Mouse (Mus musculus): Measurements from ENCODE around the gene Slc30a2.
"Not testable (repeated sequence)": the region's sequence is repeated elsewhere in the genome, so short reads cannot be mapped to it uniquely, and the experiment has no call there.

Slc30a2 gene

DNA sequence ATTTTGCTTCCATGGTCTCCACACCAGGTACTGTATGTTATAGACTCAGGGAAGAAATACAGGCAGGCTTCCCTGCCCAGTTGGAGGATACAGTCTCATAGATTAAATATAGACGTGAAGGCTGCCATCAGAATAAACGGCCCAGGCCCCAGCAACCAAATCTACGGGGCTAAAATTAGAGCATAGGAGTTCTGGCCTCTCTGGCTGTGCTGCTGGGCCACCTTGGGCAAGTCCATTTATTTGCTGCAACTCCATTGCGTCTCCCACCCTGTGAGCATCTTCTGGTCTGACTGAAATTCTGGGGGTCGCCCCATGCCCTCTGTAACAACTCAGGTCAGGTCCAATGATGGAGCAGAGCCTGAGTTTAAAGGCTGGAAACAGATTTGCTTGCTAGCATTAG lies 23.9 kb upstream of the Slc30a2 start:
- DNase-seq (ENCODE audit: extremely low spot score, low read depth, low spot score), result no peak

- DNase-seq (ENCODE audit: extremely low spot score, low read depth, low spot score), result no peak
Measured at GRCm38 (mm10) chr4:134319674-134320073, 23.3 kb upstream of the Slc30a2 start.

DNA sequence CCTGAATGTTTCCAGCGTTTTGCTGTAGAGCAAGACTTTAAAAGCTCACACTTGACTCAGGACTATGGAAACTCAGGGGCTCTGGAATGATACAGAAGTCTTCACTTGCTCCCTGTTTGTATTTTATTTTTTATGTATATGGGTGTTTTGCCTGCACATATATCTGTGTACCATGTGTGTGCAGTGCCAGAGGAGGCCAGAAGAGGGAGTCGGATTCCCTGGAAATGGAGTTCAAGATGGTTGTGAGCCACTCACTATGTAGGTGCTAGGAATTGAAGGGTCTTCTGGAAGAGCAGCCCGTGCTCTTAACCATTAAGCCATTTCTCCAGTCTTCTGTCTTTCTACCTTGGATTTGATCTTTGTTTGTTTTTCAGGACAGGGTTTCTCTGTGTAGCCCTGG lies 21.5 kb upstream of the Slc30a2 start:
- no peak for DNase-seq (ENCODE audit: extremely low spot score, low read depth, low spot score)

DNA sequence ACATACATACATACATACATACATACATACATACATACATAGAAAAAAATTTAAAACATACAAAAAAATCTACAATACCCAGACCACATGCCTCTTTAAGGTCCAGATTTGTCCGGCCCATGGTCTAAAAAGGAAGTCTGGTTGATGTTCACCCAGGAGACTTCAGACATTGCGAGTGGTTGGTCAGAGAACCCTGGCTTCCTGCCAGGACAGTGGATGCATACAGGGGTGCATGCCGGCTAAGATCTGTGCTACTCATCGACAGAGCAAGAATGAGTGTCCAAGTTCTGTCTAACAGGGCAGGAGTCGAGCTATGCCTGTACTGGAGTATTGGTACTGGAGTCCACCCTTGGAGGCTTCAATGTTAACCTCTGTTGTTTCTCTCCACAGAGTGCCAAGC lies 18.3 kb upstream of the Slc30a2 start:
- no peak for DNase-seq (ENCODE audit: extremely low spot score, low read depth, low spot score)

- DNase-seq (ENCODE audit: extremely low spot score, low read depth, low spot score), result no peak
Measured at GRCm38 (mm10) chr4:134326859-134327530, 16.0 kb upstream of the Slc30a2 start.

GRCm38 (mm10) chr4:134328151-134328550 lies 14.8 kb upstream of the Slc30a2 start:
- no peak for DNase-seq (ENCODE audit: extremely low spot score, low read depth, low spot score)

- no peak for DNase-seq (ENCODE audit: extremely low spot score, low read depth, low spot score)
Measured at GRCm38 (mm10) chr4:134328832-134329231, 14.1 kb upstream of the Slc30a2 start.

GRCm38 (mm10) chr4:134330281-134330680 lies 12.7 kb upstream of the Slc30a2 start:
- DNase-seq (ENCODE audit: extremely low spot score, low read depth, low spot score), result no peak

GRCm38 (mm10) chr4:134341231-134341630 lies 1.8 kb upstream of the Slc30a2 start:
- DNase-seq (ENCODE audit: extremely low spot score, low read depth, low spot score), result not testable (repeated sequence)

DNA sequence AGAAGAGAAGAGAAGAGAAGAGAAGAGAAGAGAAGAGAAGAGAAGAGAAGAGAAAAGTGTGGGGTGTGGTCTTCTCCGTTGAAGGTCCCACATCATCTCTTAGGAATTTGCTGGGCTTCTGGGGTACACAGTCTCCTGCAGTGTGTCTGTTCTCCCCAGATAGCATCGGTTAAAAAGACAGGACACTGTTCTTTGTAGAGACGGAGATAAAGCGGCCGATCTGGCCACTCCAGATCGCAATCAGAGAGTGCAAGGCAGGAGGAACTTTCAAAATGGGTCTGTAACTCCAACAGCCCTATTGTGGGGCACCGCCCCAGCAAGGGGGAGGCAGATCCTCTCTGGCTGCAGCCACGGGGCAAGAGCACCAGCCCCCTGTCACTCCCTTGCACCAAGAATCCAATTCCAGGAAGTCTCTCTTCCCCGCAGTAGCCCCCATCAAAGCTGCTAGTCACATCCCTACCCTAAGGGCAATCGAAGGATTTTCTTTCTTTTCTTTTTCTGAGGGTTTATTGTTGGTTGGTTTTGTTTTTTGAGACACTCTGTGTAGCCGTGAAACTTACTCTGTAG lies 685 bp upstream of the Slc30a2 start:
- DNase-seq (ENCODE audit: extremely low spot score, low read depth, low spot score), result no peak

GRCm38 (mm10) chr4:134344620-134345019 lies 1.6 kb downstream of the Slc30a2 start:
- DNase-seq (ENCODE audit: extremely low spot score, low read depth, low spot score), result no peak

DNA sequence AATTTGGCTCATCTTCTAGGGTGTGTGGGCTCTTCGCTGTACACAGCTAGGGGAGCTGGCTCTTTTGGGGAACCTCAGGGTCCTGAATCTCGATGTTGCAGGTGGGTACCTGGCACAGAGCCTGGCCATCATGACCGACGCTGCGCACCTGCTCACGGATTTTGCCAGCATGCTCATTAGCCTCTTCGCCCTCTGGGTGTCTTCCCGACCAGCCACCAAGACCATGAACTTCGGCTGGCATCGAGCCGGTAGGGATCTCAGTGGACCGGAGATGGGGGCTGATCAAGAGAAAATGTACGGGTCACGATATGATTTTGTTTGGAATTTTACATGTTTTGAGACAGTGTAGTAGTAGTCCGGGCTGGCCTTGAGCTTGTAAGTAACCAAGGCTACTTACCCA lies 2.8 kb downstream of the Slc30a2 start:
- no peak for DNase-seq (ENCODE audit: extremely low spot score, low read depth, low spot score)

DNA sequence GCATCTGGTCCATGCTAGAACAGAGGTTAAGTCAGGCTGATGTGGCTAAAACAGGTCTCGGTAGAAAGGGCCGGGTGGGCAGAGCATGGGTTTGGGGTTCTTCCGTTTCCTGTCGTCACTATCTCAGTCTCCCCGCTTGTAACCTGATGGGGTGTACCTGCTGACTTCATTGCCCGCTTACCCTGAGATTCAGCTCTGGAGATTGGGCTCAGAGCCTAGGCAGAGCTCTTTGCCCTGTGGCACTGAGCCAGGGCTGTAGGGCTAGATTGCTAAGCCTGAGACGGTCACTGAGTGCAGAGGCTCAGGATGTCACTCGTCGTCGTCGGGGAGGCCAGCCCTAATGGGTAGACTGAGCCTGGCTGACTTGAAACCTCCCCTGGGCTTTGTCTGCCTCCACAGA lies 5.1 kb downstream of the Slc30a2 start:
- DNase-seq (ENCODE audit: extremely low spot score, low read depth, low spot score), result no peak

DNA sequence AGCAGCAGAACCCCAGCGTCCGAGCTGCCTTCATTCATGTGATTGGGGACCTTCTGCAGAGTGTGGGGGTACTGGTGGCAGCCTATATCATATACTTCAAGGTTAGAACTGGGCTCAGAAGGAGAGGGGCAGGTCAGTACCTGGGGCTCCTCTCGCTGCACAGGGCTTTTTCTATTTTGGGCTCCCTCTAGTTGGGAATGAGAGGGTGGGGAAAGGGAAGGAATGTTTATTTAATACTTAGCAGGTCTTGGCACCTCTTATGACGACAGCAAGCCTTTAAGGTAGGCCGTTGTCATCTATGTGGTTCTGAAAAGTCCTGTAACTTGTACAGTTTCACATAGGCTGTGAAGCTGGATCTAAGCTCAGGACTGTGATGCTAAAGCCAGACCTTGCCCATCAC lies 5.6 kb downstream of the Slc30a2 start:
- no peak for DNase-seq (ENCODE audit: extremely low spot score, low read depth, low spot score)

DNA sequence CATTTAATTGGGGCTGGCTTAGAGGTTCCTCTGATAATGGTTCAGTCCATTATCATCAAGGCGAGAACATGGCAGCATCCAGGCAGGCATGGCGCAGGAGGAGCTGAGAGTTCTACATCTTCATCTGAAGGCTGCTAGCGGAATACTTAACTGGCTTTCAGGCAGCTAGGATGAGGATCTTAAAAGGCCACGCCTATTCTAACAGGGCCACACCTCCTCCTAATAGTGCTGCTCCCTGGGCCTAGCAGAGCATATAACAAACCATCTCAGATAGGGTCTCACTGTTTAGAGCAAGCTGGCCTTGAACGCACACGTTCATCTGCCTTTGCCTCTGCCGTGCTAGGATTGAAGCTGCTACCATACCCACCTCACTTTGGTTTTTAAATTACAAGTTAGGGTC lies 6.8 kb downstream of the Slc30a2 start:
- no peak for DNase-seq (ENCODE audit: extremely low spot score, low read depth, low spot score)

DNA sequence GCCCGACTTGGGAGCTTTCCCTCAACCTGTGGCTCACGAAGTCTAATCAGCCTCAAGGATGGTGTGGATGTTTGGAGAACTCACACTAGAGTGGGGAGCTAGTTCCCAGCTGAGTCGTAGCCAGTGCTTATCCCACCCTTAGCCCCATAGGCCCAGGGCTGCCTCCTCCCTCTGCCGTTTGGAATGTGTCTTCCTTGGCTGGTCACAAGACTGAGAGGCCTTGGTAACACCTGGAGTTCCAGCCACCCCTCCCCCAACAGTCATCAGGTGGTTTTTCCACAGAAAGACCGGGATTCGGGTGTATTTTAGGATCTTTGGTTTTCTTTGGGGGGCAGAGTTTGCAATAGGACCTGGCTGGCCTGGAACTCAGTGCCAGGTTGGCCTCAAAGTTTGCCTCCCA lies 7.7 kb downstream of the Slc30a2 start:
- no peak for DNase-seq (ENCODE audit: extremely low spot score, low read depth, low spot score)

DNA sequence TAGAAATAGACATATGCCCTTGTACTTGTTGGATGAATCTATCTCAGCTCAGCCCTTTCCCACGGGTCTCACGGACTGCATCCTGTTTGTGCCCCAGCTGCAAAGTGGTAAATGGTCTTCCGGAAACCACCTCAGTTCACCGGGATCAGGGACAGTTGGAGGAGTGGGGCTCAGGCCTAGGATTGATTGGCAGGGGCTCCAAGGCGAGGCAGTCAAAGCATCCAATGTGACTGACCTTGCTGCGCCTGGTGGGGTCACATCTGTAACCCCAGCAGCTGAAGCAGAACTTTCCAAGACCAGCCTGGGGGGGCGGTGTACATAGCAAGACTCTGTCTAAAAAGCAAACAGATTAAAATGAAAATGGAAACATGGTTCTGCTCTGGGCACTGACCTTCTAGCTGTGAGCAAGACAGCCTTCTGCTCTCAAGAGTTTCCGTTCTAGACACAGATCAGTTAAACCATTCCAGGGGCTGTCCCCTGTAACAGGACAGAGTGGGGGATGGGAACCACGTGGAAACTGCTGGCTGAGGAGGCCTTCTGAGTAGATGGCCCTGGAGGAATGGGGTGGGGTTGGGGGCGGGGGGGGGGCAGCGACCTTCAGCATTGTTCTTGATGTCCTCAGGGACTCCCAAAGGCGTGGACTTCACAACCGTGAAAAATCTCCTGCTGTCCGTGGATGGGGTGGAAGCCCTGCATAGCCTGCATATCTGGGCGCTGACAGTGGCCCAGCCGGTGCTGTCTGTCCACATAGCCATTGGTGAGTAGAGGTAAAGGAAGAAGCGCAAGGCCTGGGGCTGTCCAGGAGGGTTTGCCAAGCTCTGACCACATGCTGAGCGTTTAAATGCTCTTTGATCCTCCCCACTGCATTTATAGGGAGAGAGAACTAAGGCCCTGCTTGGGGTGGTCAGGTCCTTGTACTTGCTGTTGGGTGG lies 8.6 kb downstream of the Slc30a2 start:
- no peak for DNase-seq (ENCODE audit: extremely low spot score, low read depth, low spot score)

- no peak for DNase-seq (ENCODE audit: extremely low spot score, low read depth, low spot score)
Measured at GRCm38 (mm10) chr4:134352261-134352707, 9.3 kb downstream of the Slc30a2 start.

DNA sequence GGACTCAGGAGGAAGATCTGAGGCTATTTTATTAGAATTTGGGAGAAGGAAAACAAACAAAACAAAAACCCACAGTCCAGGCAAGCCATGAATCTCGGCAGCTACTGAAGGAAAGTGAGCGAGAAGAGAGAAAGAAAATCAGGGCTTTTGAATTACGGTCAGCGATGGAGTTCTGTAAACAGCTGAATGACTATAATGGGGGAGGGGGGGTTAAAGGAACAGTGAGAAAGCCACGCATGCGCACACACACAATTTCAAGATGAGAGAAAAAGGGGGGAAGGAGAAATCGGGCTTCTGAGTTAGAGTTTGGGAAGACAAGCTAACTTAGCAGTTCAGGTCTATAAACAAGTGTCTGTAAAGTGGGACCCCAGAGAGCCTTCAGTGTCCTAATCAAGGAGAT lies 9.9 kb downstream of the Slc30a2 start:
- DNase-seq (ENCODE audit: extremely low spot score, low read depth, low spot score), result no peak

DNA sequence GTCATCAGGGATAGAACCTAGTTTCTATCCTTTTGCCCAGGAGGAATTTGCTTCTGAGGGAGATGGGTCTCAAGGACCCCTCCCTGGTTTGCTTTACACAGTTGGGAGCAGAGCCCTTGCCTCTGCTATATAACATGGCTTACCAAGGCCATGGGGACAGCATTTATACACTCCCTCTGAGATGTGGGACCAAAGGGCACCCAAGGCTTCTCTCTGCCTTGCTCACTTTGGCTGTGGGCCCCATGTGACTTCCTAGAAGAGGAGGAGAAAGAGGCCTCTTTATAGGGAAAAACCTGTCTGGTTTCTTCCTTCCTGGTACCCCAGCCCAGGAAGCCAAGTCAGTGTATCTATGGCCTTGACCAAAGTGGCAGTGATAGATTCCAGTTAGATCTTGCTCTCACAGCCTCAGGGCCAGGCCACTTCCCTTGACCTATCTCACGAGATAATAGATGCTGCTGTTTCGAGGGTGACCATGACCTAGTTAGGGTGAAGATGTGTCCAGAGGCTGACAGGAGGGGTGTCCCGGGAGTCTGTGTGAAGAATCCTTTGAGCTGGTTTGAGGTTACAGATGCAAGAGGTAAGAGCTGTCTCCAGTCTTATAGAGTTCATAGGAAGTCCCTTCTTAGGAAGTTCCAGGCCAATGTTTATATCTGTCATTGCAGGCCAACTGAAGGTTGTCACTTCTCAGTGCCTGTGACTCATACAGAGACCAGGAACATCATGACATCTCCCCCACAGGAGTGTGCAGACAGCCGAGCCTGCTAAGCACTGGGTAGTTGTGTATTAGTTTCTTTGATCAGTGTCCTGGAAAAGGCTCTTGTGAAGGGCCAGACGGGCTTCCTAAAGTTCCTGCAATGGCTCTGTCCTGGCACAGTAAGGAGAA lies 10.8 kb downstream of the Slc30a2 start:
- no peak for DNase-seq (ENCODE audit: extremely low spot score, low read depth, low spot score)

Measured in hindlimb bud, embryonic 11.5 days (tissue).